Mouse (Mus musculus) E14TG2a.4 (cell line): ENCODE results near the gene Lcn10.

Source experiments
- H3K27me3 ChIP-seq: 2 replicates; pipeline ENCODE4 v1.6.1; 2014; ENCODE audit warnings: low read length, control low read depth; ENCODE audit not compliant: insufficient read depth
- H3K36me3 ChIP-seq: 2 replicates; pipeline ENCODE4 v1.6.1; 2014; ENCODE audit warnings: low read length, control low read depth; ENCODE audit not compliant: insufficient read depth
- H3K4me1 ChIP-seq: replicated peaks from 2 replicates; pipeline ENCODE4 v1.6.1; 2014; ENCODE audit warnings: low read depth, low read length, control low read depth
- H3K4me3 ChIP-seq: replicated peaks from 2 replicates; pipeline ENCODE4 v1.5.1; 2014; ENCODE audit warnings: mild to moderate bottlenecking, low read length
- H3K9me3 ChIP-seq: 2 replicates; pipeline ENCODE4 v1.6.1; 2014; ENCODE audit warnings: low read length, control low read depth
- CTCF ChIP-seq: conservative IDR thresholded peaks from 2 replicates; pipeline ENCODE4 v1.5.1; 2014; ENCODE audit warnings: low read length
- NANOG ChIP-seq: IDR thresholded peaks from 2 replicates; pipeline ENCODE4 v1.6.1; 2014; ENCODE audit warnings: borderline replicate concordance, low read length, mixed read lengths
- POU5F1 ChIP-seq: IDR thresholded peaks from 2 replicates; pipeline ENCODE4 v1.6.1; 2014; ENCODE audit warnings: low read length, borderline replicate concordance

Gene Lcn10

DNA sequence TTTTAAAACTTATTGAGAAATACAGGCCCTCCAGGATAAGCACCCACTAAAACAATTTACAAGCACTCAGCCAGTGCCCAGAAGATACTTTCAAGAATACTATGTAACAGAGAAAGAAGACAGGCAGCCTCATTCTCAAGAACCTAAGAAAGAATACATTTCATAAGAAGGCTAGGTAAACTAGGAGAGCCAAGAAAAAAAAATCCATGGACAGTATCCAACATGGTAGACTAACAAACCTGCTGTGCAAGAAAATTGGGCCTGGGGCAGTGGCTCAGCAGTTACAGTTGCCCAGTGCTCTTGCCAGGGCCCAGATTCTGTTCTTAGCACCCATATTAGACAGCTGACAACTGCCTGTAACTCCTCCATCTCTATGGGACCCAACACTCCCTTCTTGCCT, 34.7 kb downstream of the Lcn10 start:
- Histone ChIP-seq H3K9me3 (no peaks in the 10 kb centered on the region), H3K4me1 (peaks cover 3% of the 10 kb centered on the region; the same call in 1 of the 2 replicates), H3K27me3 (no peaks in the 10 kb centered on the region), H3K36me3 (no peaks in the 10 kb centered on the region), H3K4me3 (no peak overlapping the region)
- no peak for TF ChIP-seq CTCF
- no peak for TF ChIP-seq POU5F1
- no peak for TF ChIP-seq NANOG

GRCm38 (mm10) chr2:25733199-25733930, 50.8 kb downstream of the Lcn10 start:
- peaks cover 8% of the 10 kb centered on the region for H3K9me3 ChIP-seq
- TF ChIP-seq POU5F1, result no peak
- TF ChIP-seq NANOG, result no peak
- TF ChIP-seq CTCF, result no peak
- H3K4me3 ChIP-seq, result no peak overlapping the region
- no peaks in the 10 kb centered on the region for H3K4me1 ChIP-seq
- no peaks in the 10 kb centered on the region for H3K36me3 ChIP-seq
- no peaks in the 10 kb centered on the region for H3K27me3 ChIP-seq
